Mouse (Mus musculus) embryonic facial prominence, embryonic 13.5 days (tissue): ENCODE data around the gene Wipf1. TPM values are rescaled to one million over a fixed set of nuclear protein-coding genes. Genes with fewer than 3 reads are reported as not detected.

Source experiments
- ATAC-seq: fragments of 200-750 bp; cut with Nextera tagmentation; 2 replicates; pipeline ENCODE4 v1.8.0; 2017; ENCODE audit warnings: low read depth; ENCODE audit not compliant: insufficient number of reproducible peaks, insufficient read depth, low FRiP score, low TSS enrichment
- H3K27ac ChIP-seq: fragments of 300-500 bp; sonication (generic); 2 replicates; pipeline ENCODE4 v1.5.1; 2015; ENCODE audit warnings: moderate library complexity, mild to moderate bottlenecking, inconsistent platforms
- H3K27me3 ChIP-seq: fragments of 300-500 bp; sonication (generic); 2 replicates; pipeline ENCODE4 v1.6.1; 2015; ENCODE audit warnings: mild to moderate bottlenecking, inconsistent platforms
- H3K36me3 ChIP-seq: fragments of 300-500 bp; sonication (generic); 2 replicates; pipeline ENCODE4 v1.6.1; 2015; ENCODE audit warnings: mild to moderate bottlenecking, inconsistent platforms
- H3K4me1 ChIP-seq: fragments of 300-500 bp; sonication (generic); 2 replicates; pipeline ENCODE4 v1.6.1; 2015; ENCODE audit warnings: inconsistent platforms
- H3K4me2 ChIP-seq: fragments of 300-500 bp; sonication (generic); 2 replicates; pipeline ENCODE4 v1.6.1; 2015; ENCODE audit warnings: moderate library complexity, mild to moderate bottlenecking, inconsistent platforms
- H3K4me3 ChIP-seq: fragments of 300-500 bp; sonication (generic); 2 replicates; pipeline ENCODE4 v1.5.1; 2015; ENCODE audit warnings: mild to moderate bottlenecking, inconsistent platforms
- H3K9ac ChIP-seq: fragments of 300-500 bp; sonication (generic); 2 replicates; pipeline ENCODE4 v1.6.1; 2015; ENCODE audit warnings: mild to moderate bottlenecking, inconsistent platforms
- H3K9me3 ChIP-seq: fragments of 300-500 bp; sonication (generic); 2 replicates; pipeline ENCODE4 v1.6.1; 2016; ENCODE audit warnings: inconsistent platforms
- WGBS: fragments of 180-500 bp; shearing (Covaris S2); methylation state at CpG from one replicate; pipeline ENCODE4 v1.1.7; 2015; ENCODE audit warnings: mixed read lengths; 5-methylcytosine and 5-hydroxymethylcytosine counted together
- polyA plus RNA-seq: library from polyadenylated mRNA; unstranded; fragments of >200 nt; fragmentation: Nextera tagmentation; extraction: Ambion mirVana; gene quantifications from 2 replicates; pipeline ENCODE4 v1.2.1, GENCODE M21; 2015

Gene Wipf1
- 19.9 and 23.4 TPM in 2 replicates for polyA plus RNA-seq

DNA sequence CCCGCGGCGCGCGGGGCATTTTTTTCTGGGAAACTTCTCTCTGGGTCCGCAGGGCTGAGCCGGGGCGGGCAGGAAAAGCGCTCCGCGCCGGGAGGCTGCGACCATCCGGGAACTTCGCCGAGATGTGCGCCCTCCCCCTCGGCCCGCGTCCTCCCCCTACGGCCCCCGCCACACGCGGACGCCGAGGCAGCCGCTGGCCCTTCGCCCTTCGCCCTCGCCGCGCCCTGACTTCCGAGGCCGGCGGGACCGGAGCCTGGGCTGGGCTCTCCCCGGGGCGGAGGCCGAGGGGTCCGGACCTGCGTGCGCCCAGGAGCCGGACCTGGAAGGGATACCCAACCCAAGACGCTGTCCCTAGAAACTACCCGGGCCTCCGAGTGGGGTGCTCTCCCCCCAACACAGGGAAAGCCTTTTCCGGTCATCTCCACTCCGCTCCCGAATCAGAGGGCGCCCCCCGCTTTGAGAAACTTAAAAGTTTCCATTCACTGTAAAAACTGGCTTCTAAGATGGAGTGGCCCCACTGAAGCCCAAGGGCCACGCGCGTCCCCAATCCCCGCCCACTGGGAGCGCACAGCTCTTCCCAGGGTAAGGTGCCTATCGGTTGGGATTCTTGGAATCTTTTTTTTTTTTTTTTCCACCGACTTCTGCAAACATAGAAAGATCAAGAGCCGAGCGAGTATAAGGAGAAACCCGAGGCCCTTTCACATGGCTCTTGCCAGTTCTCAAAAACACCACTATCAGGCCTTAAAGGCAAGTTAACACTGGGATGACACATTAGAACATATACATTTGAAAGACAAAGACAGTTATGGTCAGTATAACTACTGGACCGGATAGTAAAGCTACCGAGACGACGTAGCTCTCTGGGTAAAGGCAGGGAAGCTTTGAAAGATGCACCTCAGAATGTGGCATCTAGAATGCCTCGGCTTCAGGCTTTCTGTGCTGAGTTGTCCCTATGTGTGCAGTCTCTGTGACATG is at the start of gene Wipf1:
Wipf1 (minus strand) TSS at position 379 of the 975 bp plus-strand sequence.
- WGBS, result under 1% methylated on average over 61 of the region's 66 CpGs
- peak; percentile 81; the same call in 1 of the 2 replicates for ATAC-seq
- peak within 1 kb of the TSS; percentile 70 for H3K4me2 ChIP-seq
- no peaks in the 10 kb centered on the region for H3K27me3 ChIP-seq
- peaks cover 49% of the 10 kb centered on the region for H3K4me1 ChIP-seq
- H3K9ac ChIP-seq, result peak within 1 kb of the TSS; percentile 98
- no peaks in the 10 kb centered on the region for H3K9me3 ChIP-seq
- peak within 1 kb of the TSS; percentile 94 for H3K27ac ChIP-seq
- H3K36me3 ChIP-seq, result no peaks in the 10 kb centered on the region; the same call in 1 of the 2 replicates
- H3K4me3 ChIP-seq, result peak within 1 kb of the TSS; percentile 93

DNA sequence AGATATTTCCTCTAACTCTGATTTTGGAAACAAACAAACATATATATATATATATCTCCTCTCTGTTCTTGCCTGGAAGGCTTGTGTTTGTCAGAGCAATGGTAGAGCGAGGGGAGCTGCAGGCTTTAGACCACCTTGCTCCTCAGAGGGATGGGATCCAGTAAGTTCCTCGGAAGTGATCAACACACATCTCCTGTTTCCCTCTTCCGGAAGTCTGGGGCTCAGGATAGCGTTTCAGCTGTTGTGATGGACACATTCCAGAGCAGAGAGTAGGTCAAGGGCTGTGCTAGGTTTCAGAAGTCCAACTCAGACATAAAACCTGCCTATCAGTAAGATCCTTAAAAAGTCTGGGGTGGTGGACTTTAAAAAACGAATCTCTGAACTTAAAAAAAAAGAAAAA is 49.6 kb upstream of the Wipf1 start:
- no peak overlapping the region for H3K9ac ChIP-seq
- H3K4me2 ChIP-seq, result no peak overlapping the region
- no peak overlapping the region for H3K27ac ChIP-seq
- H3K27me3 ChIP-seq, result peaks cover 49% of the 10 kb centered on the region
- no peak for ATAC-seq
- H3K36me3 ChIP-seq, result no peaks in the 10 kb centered on the region
- no peaks in the 10 kb centered on the region for H3K9me3 ChIP-seq
- WGBS, result 42% methylated on average over 5 of the region's 5 CpGs
- no peaks in the 10 kb centered on the region for H3K4me1 ChIP-seq
- no peak overlapping the region for H3K4me3 ChIP-seq

DNA sequence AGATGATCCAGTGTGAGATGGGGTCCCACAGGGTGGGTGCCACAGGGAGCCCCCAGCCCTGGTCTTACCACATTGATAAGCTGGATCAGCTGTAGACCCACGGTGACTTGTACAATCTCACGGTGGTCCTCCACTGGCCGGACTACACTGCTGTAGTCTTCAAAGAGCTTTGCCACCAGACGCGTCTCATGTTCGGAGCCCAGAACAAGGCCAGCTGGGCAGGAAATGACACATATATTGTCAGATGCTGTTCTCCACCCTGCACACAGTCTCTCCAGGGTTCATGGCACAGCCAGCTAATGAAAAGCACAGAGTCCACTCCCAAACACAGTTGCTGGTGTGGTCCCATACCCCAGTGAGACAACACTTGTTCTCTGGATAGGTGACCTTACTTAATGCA is 44.9 kb upstream of the Wipf1 start:
- Histone ChIP-seq H3K4me2 (no peak overlapping the region), H3K9me3 (no peaks in the 10 kb centered on the region), H3K4me3 (no peak overlapping the region), H3K27me3 (peaks cover 40% of the 10 kb centered on the region), H3K36me3 (no peaks in the 10 kb centered on the region), H3K27ac (no peak overlapping the region), H3K4me1 (peaks cover 22% of the 10 kb centered on the region; the same call in 1 of the 2 replicates), H3K9ac (no peak overlapping the region)
- 76% methylated on average over 6 of the region's 6 CpGs for WGBS
- no peak for ATAC-seq

DNA sequence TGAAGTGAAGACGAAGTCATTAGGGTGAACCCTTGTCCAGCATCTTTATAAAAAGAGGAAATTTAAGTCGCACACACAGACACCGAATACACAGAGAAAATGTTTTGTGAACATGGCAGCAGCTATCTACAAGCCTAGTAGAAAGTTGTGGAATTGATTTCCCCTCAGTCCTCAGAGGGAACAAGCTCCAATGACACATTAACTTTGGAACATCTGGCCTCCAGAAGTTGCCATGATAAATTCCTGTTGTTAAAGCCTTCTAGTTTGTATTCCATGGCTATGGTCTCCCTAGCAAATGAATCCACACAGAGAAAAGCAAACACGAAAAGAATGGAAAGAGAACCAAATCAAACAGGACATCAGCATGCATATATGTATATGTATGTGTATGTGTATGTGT is 44.0 kb upstream of the Wipf1 start:
- Histone ChIP-seq H3K4me1 (peaks cover 22% of the 10 kb centered on the region; the same call in 1 of the 2 replicates), H3K27ac (peak overlapping the region; percentile 52)

DNA sequence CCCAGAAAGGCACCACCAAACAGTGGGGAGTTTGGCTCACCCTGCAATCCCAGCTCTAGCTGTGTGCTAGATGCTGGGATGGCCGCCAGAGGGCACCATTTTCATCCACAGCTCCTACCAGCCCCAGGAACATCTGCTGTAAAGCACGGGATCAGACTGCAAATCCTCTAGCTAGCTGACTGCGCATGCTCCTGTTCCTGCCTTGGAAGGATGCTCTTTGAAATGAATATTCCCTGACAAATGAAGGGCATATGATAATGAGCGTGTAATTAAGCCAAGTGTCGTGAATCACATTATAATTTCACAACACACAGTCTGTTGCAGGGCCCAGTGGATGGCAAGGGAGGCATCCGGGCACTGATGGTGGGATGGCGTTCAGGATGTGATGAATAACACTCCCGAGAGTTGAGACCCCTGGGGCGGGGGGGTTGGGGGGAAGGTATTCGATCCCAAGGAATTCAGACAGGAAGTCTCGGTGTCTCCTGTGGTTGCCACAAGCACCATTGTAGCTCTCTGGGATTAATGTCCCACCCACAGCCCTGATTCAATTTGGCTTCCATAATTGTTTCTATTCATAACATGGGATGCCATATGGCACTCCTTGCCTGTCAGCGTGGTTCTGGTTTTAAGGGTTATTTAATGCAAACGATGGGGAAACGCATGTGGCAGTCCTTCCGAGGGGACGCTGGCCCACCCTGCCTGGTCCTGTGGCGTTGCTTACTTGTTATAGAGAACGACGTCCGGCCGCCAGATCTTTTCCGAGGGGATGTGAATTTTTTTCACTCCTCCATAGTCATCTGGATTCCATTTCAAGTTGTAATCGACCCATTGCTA is 43.2 kb upstream of the Wipf1 start:
- H3K4me1 ChIP-seq, result peaks cover 22% of the 10 kb centered on the region; the same call in 1 of the 2 replicates
- ATAC-seq, result peak; percentile 80; the same call in 1 of the 2 replicates
- H3K4me3 ChIP-seq, result peak overlapping the region; percentile 27
- WGBS, result 10% methylated on average over 23 of the region's 23 CpGs
- no peaks in the 10 kb centered on the region for H3K36me3 ChIP-seq
- H3K27ac ChIP-seq, result peak overlapping the region; percentile 52
- peaks cover 46% of the 10 kb centered on the region for H3K27me3 ChIP-seq
- peak overlapping the region; percentile 57 for H3K4me2 ChIP-seq
- 0 out of 2 replicates have a peak overlapping the region, but pooled peaks have one; percentile 21 for H3K9ac ChIP-seq
- no peaks in the 10 kb centered on the region for H3K9me3 ChIP-seq

More for the DNA sequence above, 44.0 kb upstream of the Wipf1 start:
- ATAC-seq, result no peak
- Histone ChIP-seq H3K9ac (no peak overlapping the region), H3K27me3 (peaks cover 41% of the 10 kb centered on the region), H3K4me3 (no peak overlapping the region), H3K36me3 (no peaks in the 10 kb centered on the region), H3K4me2 (peak overlapping the region; percentile 57), H3K9me3 (no peaks in the 10 kb centered on the region)
- WGBS, result 32% methylated on average over 4 of the region's 4 CpGs

DNA sequence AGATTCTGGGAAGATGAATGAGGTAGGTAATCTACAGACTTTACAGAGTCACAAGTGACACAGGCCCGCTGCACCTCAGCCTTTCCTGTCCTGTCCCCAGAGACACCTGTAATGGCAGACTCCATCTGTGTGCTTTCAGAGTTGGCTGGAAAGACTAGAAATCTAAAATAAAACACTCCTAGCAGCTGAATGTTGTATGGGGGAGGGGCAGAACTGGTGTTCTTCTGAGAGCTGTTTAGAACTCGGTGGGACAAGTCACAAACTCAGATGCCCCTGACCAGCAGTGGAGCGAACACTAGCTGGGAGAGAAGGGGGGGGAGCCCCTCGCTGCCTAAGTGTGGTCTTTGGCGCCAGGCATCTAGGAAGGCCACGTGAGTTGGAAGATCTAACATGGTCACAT is 42.4 kb upstream of the Wipf1 start:
- Histone ChIP-seq H3K36me3 (no peaks in the 10 kb centered on the region), H3K27me3 (peaks cover 47% of the 10 kb centered on the region), H3K27ac (no peak overlapping the region), H3K4me3 (no peak overlapping the region), H3K4me2 (peak overlapping the region; percentile 57; the same call in 1 of the 2 replicates), H3K9me3 (no peaks in the 10 kb centered on the region), H3K4me1 (peaks cover 27% of the 10 kb centered on the region; the same call in 1 of the 2 replicates), H3K9ac (no peak overlapping the region)
- 53% methylated on average over 6 of the region's 6 CpGs for WGBS
- no peak for ATAC-seq

DNA sequence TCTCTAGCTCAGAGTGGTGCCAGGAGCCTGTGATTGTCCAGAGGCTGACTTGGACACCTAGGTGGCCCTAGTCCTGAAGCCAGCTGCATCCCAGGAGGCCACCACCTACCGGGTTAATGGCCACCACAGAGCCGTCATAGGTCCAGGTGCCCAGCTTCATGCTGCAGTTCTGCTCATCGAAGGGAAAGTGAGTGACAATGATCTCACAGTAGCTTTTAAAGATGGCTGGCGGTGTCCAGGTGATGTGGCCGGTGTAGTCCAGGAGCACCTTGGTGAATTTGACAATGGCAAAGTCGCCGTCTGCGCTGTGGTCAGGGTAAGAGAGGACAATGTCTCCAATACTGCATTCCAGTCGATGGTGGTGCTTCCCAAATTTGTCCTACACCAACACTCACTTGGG is 41.8 kb upstream of the Wipf1 start:
- Histone ChIP-seq H3K4me1 (peaks cover 27% of the 10 kb centered on the region; the same call in 1 of the 2 replicates), H3K27ac (no peak overlapping the region), H3K9me3 (no peaks in the 10 kb centered on the region), H3K4me3 (no peak overlapping the region), H3K4me2 (no peak overlapping the region), H3K36me3 (no peaks in the 10 kb centered on the region), H3K27me3 (peaks cover 42% of the 10 kb centered on the region), H3K9ac (no peak overlapping the region)
- 95% methylated on average over 9 of the region's 9 CpGs for WGBS
- no peak for ATAC-seq

DNA sequence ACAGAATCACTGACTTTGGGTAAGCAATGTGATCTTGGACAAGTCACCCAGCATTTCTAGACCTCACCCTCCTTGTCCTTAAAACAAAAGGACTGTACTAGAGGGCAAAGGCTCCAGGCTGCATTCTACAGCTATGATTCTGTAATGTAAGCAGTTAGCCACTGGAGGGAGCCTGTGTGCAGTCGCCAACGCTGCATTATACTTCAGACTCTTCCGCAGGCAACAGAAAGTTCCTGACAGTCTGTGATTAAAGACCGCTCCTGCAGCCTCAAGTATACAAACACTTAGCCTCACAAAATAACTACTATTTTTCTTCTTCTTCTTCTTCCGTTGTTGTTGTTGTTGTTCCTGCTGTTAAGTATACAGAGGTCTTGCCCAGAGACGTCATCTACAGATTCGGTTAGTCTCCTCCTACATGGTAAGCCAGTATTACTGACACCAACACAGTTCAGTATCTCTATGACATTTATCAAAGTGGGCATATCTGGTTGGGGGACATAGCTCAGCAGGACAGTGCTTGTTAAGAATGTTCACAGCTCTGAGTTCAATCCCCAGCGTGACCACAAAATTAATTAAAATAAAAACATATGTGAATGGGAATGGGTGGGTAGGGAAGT is 37.6 kb upstream of the Wipf1 start:
- ATAC-seq, result no peak
- peaks cover 26% of the 10 kb centered on the region for H3K4me1 ChIP-seq
- no peak overlapping the region for H3K27ac ChIP-seq
- peak overlapping the region; percentile 57 for H3K4me2 ChIP-seq
- no peaks in the 10 kb centered on the region for H3K9me3 ChIP-seq
- H3K36me3 ChIP-seq, result no peaks in the 10 kb centered on the region
- peak overlapping the region; percentile 25; the same call in 1 of the 2 replicates for H3K4me3 ChIP-seq
- WGBS, result 15% methylated on average over 8 of the region's 8 CpGs
- H3K9ac ChIP-seq, result no peak overlapping the region
- H3K27me3 ChIP-seq, result peaks cover 24% of the 10 kb centered on the region; the same call in 1 of the 2 replicates

DNA sequence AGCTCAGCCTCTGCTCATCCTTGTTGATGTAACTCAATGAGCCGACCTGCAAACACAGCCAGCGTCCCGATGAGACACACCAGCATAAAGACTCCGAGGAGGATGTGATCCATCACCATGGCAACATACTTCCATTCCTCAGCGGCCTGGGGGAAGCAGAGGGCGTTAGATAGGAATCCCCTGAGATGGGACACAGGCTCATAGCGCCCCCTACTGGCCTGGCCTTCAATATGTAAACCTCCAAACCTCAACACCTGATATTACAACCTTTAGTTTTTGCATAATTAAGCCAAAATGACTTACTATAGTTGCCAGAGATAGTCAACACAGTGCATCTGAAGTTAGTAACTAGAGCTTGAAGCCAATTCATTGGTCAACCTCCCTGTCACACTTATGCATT is 36.6 kb upstream of the Wipf1 start:
- Histone ChIP-seq H3K4me2 (no peak overlapping the region), H3K27me3 (peaks cover 19% of the 10 kb centered on the region; the same call in 1 of the 2 replicates), H3K9me3 (no peaks in the 10 kb centered on the region), H3K36me3 (no peaks in the 10 kb centered on the region), H3K4me3 (no peak overlapping the region), H3K27ac (no peak overlapping the region), H3K9ac (no peak overlapping the region), H3K4me1 (peaks cover 26% of the 10 kb centered on the region)
- WGBS, result 17% methylated on average over 7 of the region's 7 CpGs
- no peak for ATAC-seq

DNA sequence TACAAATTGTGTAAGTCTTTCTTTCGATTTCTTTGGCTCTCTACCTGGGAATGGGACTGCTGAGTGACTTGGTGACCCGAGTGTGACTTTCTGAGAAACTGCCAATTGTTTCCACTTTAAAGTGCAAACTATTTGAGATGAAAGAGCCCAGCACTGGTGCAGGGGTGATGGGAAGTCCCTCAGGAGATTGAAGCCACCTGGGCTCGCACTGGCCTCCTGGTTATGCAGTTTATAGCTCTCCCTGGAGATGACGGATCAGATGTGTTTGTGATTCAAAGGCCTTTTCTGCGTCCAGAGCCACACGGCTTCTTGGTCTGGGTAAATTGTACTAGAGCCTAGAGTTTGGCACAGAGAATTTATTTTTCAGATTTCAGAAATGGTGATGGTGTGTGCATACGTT is 34.2 kb upstream of the Wipf1 start:
- H3K9ac ChIP-seq, result no peak overlapping the region
- WGBS, result 40% methylated on average over 7 of the region's 7 CpGs
- no peak for ATAC-seq

DNA sequence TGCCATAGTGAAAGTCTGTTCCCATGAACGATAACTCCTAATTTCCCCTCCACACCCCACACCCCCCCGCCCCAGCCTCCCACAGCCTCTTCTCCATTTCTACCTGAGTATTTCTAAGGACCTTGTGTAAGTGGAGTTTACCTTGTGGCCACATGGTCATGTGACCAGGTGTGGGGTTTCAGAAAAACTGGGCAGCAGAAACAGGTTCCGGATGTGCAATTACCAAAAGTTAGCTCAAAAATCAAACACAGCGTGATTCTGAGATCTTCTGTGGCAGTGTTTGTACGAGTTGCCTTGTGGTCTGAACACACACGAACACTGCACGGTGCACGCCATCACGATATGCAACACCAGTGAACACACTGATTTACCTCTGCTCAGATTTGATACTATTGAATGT is 33.1 kb upstream of the Wipf1 start:
- Histone ChIP-seq H3K27ac (no peak overlapping the region), H3K9ac (no peak overlapping the region), H3K4me2 (no peak overlapping the region), H3K4me3 (no peak overlapping the region), H3K9me3 (no peaks in the 10 kb centered on the region), H3K27me3 (peaks cover under 1% of the 10 kb centered on the region; the same call in 1 of the 2 replicates), H3K36me3 (no peaks in the 10 kb centered on the region), H3K4me1 (peaks cover 30% of the 10 kb centered on the region)
- WGBS, result 64% methylated on average over 9 of the region's 9 CpGs
- ATAC-seq, result no peak

More for the DNA sequence above, 34.2 kb upstream of the Wipf1 start:
- Histone ChIP-seq H3K4me3 (no peak overlapping the region), H3K4me1 (peaks cover 30% of the 10 kb centered on the region), H3K4me2 (no peak overlapping the region), H3K9me3 (no peaks in the 10 kb centered on the region), H3K27me3 (peaks cover 10% of the 10 kb centered on the region; the same call in 1 of the 2 replicates), H3K27ac (no peak overlapping the region), H3K36me3 (no peaks in the 10 kb centered on the region)
